Mouse (Mus musculus) liver, adult 2 months (tissue): Measurements from ENCODE around the gene Adh1.

Source experiments
- CTCF ChIP-seq: fragments of 200-500 bp; IDR thresholded peaks from 2 replicates; pipeline ENCODE4 v1.5.1; 2011; ENCODE audit warnings: low read depth, low read length, control low read depth
- POLR2A ChIP-seq: fragments of 200-500 bp; IDR thresholded peaks from 2 replicates; pipeline ENCODE4 v1.6.1; 2011; ENCODE audit warnings: low read length, control low read depth; ENCODE audit not compliant: insufficient read depth; ENCODE audit errors: extremely low read depth

GRCm38 (mm10) chr3:138212431-138212951 is 48.3 kb upstream of the Adh1 start:
- TF ChIP-seq CTCF (no peak), POLR2A (no peak)
